ENCODE assay signal across 35 mouse cellular contexts in genomic region chr3:15331545-15331944, GRCm38 (mm10). TPM values are rescaled to one million over a fixed set of nuclear protein-coding genes. Genes with fewer than 3 reads are reported as not detected.
A peak's percentile ranks its signal among the peaks of the same experiment; 100 is the strongest.
DNase-seq lines count a peak whose midpoint lies in the region; ATAC-seq and TF ChIP-seq lines count a peak whose summit lies in the region.
"Had no signal": no experiment of that assay in that cellular context is flagged by ENCODE, and none has a peak within 500 bp of the region (broad histone marks: within the 10 kb centered on the region; RNA-seq: fewer than 3 reads in every experiment).

No protein-coding gene starts in this region.

- H3K36me3 ChIP-seq in liver, embryonic 14.5 days (replicated peaks; ENCODE audit: control insufficient read depth, insufficient read depth, low read depth) = no peaks in the 10 kb centered on the region
- no peaks in the 10 kb centered on the region for H3K36me3 ChIP-seq in hindbrain, embryonic 12.5 days
- H3K36me3 ChIP-seq: embryonic facial prominence, embryonic 10.5 days; embryonic facial prominence, embryonic 15.5 days; forebrain, embryonic 12.5 days; limb, embryonic 13.5 days; midbrain, embryonic 13.5 days had no signal

- H3K27ac ChIP-seq in liver, embryonic 14.5 days = no peak overlapping the region
- no peak overlapping the region for H3K27ac ChIP-seq in hindbrain, embryonic 12.5 days
- H3K27ac ChIP-seq: embryonic facial prominence, embryonic 10.5 days; embryonic facial prominence, embryonic 15.5 days; forebrain, embryonic 12.5 days; hindbrain, embryonic 14.5 days; limb, embryonic 13.5 days; midbrain, embryonic 13.5 days had no signal

- H3K4me1 ChIP-seq in liver, embryonic 14.5 days (replicated peaks; ENCODE audit: control insufficient read depth in 2 of 2, insufficient read depth in 2 of 2, low read length in 1 of 2) = no peaks in the 10 kb centered on the region
- no peaks in the 10 kb centered on the region for H3K4me1 ChIP-seq in hindbrain, embryonic 12.5 days
- H3K4me1 ChIP-seq: embryonic facial prominence, embryonic 10.5 days; embryonic facial prominence, embryonic 15.5 days; forebrain, embryonic 12.5 days; limb, embryonic 13.5 days; midbrain, embryonic 13.5 days had no signal

- no peaks in the 10 kb centered on the region for H3K9me3 ChIP-seq in liver, embryonic 14.5 days (ENCODE audit: control insufficient read depth, low read length)
- no peaks in the 10 kb centered on the region for H3K9me3 ChIP-seq in hindbrain, embryonic 12.5 days (replicated peaks)
- H3K9me3 ChIP-seq: embryonic facial prominence, embryonic 10.5 days; embryonic facial prominence, embryonic 15.5 days; forebrain, embryonic 12.5 days; limb, embryonic 13.5 days; midbrain, embryonic 13.5 days had no signal

- no peak for DNase-seq in liver, embryonic 14.5 days (ENCODE audit: low read depth in 3 of 3, low spot score in 3 of 3)
- DNase-seq in liver (no peak), 416B (ENCODE audit: low read depth) (peak; percentile 57)
- no peak for DNase-seq in gastrocnemius, postnatal 4 days (ENCODE audit: low spot score in 2 of 2)
- DNase-seq: adrenal gland, postnatal 14 days; cerebellum, adult 18-20 months; cerebellum, postnatal 14 days; forebrain, postnatal 0 days; heart, postnatal 36 days; kidney, adult 11 months; kidney, postnatal 14 days; lung, postnatal 10 days; spleen, adult 18-20 months; thymus, postnatal 25 days had no signal

- 41% methylated on average over 3 of the region's 3 CpGs for WGBS in liver, embryonic 14.5 days (ENCODE audit: insufficient replicate concordance)
- 70% methylated on average over 3 of the region's 3 CpGs for WGBS in hindbrain, embryonic 12.5 days

- H3K9ac ChIP-seq in liver, embryonic 14.5 days (replicated peaks) = no peak overlapping the region
- H3K9ac ChIP-seq in hindbrain, embryonic 12.5 days = no peak overlapping the region
- H3K9ac ChIP-seq: embryonic facial prominence, embryonic 15.5 days; forebrain, embryonic 12.5 days; forebrain, postnatal 0 days; hindbrain, embryonic 14.5 days; limb, embryonic 13.5 days; midbrain, embryonic 13.5 days had no signal

- H3K4me3 ChIP-seq in liver, embryonic 14.5 days (ENCODE audit: insufficient read depth in 1 of 2, low read depth in 2 of 2, low read length in 2 of 2) = no peak overlapping the region
- H3K4me3 ChIP-seq in hindbrain, embryonic 12.5 days = no peak overlapping the region
- H3K4me3 ChIP-seq: embryonic facial prominence, embryonic 10.5 days; embryonic facial prominence, embryonic 15.5 days; forebrain, embryonic 12.5 days; limb, embryonic 13.5 days; midbrain, embryonic 13.5 days had no signal

- no peak overlapping the region for H3K4me2 ChIP-seq in liver, embryonic 14.5 days (ENCODE audit: low read depth)
- no peak overlapping the region for H3K4me2 ChIP-seq in hindbrain, embryonic 12.5 days (replicated peaks)
- H3K4me2 ChIP-seq: embryonic facial prominence, embryonic 15.5 days; forebrain, embryonic 12.5 days; heart, embryonic 11.5 days; hindbrain, embryonic 14.5 days; limb, embryonic 13.5 days; midbrain, embryonic 13.5 days had no signal

- peak; percentile 28; the same call in 1 of the 2 replicates for ATAC-seq in liver, embryonic 14.5 days (ENCODE audit: insufficient read depth)
- peak; percentile 89 for ATAC-seq in granulocyte monocyte progenitor cell, adult 5-6 weeks (replicated peaks; ENCODE audit: poor library complexity, severe bottlenecking)
- peak; percentile 52; the same call in 1 of the 2 replicates for ATAC-seq in monocyte, adult 5-6 weeks (replicated peaks; ENCODE audit: insufficient number of reproducible peaks, low FRiP score, low TSS enrichment, poor library complexity, severe bottlenecking)
- ATAC-seq in hindbrain, embryonic 12.5 days (ENCODE audit: low FRiP score) = no peak
- ATAC-seq: CD4-positive, CD25-positive, alpha-beta regulatory T cell, adult 4 months; forebrain, postnatal 0 days; midbrain, embryonic 13.5 days had no signal

- TF ChIP-seq EP300 in liver, embryonic 14.5 days (IDR thresholded peaks at IDR 0.05; ENCODE audit: low read depth) = no peak

- no peak for TF ChIP-seq CTCF in liver, embryonic 14.5 days (IDR thresholded peaks at IDR 0.05; ENCODE audit: low read depth)

- no peaks in the 10 kb centered on the region for H3K27me3 ChIP-seq in liver, embryonic 14.5 days (ENCODE audit: control insufficient read depth, insufficient read depth, low read length)
- H3K27me3 ChIP-seq in hindbrain, embryonic 12.5 days = no peaks in the 10 kb centered on the region
- H3K27me3 ChIP-seq: embryonic facial prominence, embryonic 15.5 days; forebrain, embryonic 12.5 days; limb, embryonic 13.5 days; midbrain, embryonic 13.5 days had no signal

RNA-seq across cellular contexts. Expression of gene Gm9733, which starts 0.6 kb away (rescaled TPM):
- 0.10 TPM in 1 of 2 replicates, not detected in the other for polyA plus RNA-seq in liver, embryonic 14.5 days (2012; rRNA removed)
- 0.34 and 0.64 TPM in 2 replicates for polyA plus RNA-seq in liver, embryonic 14.5 days (2014; fragmentation: Nextera tagmentation; extraction: Ambion mirVana)
- total RNA-seq in granulocyte monocyte progenitor cell, adult 5-6 weeks (2014; fragmentation: Nextera tagmentation) = 6.4 and 13.1 TPM in 2 replicates
- total RNA-seq in granulocyte monocyte progenitor cell, adult 5-6 weeks (2017) = 2.9 and 6.4 TPM in 2 replicates
- 35.8 to 94.0 TPM (median 55.4 TPM) in 3 replicates for total RNA-seq in monocyte, adult 5-6 weeks (2017)
- not detected for total RNA-seq in gastrocnemius, postnatal 4 days (2021)
- not detected in 2 replicates for polyA plus RNA-seq in hindbrain, embryonic 12.5 days (2016; fragmentation: Nextera tagmentation; extraction: Ambion mirVana)
- total RNA-seq: adrenal gland, postnatal 14 days; forebrain, postnatal 0 days; gastrocnemius, adult 8-10 months; heart, postnatal 36 days; layer of hippocampus, adult 18-20 months; layer of hippocampus, postnatal 25 days; left cerebral cortex, adult 8-10 months; left cerebral cortex, postnatal 36 days; megakaryocyte-erythroid progenitor cell, adult 5-6 weeks had no signal
- polyA plus RNA-seq: CD4-positive, CD25-positive, alpha-beta regulatory T cell, adult 4 months; embryonic facial prominence, embryonic 10.5 days; embryonic facial prominence, embryonic 15.5 days; forebrain, embryonic 12.5 days; forebrain, postnatal 0 days; gonadal fat pad, adult 2 months; heart, embryonic 11.5 days; heart, embryonic 16.5 days; hindbrain, embryonic 14.5 days; kidney, embryonic 14.5 days; limb, embryonic 13.5 days; midbrain, embryonic 13.5 days; neural tube, embryonic 14.5 days had no signal
